Mouse (Mus musculus) lung, embryonic 16.5 days (tissue): ENCODE results near the gene Klhl23. TPM values are rescaled to one million over a fixed set of nuclear protein-coding genes. Genes with fewer than 3 reads are reported as not detected.

Source experiments
- ATAC-seq: fragments of 200-750 bp; cut with Nextera tagmentation; 2 replicates; pipeline ENCODE4 v1.8.0; 2017; ENCODE audit warnings: low read depth, mild to moderate bottlenecking, moderate library complexity
- H3K27ac ChIP-seq: fragments of 300-500 bp; sonication (generic); 2 replicates; pipeline ENCODE4 v1.5.1; 2014; ENCODE audit warnings: mild to moderate bottlenecking, control low read depth, low read length
- H3K27me3 ChIP-seq: fragments of 300-500 bp; sonication (generic); 2 replicates; pipeline ENCODE4 v1.6.1; 2014; ENCODE audit warnings: low read depth, low read length, mixed read lengths; ENCODE audit not compliant: control insufficient read depth, insufficient read depth
- H3K36me3 ChIP-seq: fragments of 300-500 bp; sonication (generic); 2 replicates; pipeline ENCODE4 v1.6.1; 2014; ENCODE audit warnings: low read length; ENCODE audit not compliant: control insufficient read depth, insufficient read depth
- H3K4me1 ChIP-seq: fragments of 300-500 bp; sonication (generic); replicated peaks from 2 replicates; pipeline ENCODE4 v1.6.1; 2014; ENCODE audit warnings: low read length, mixed read lengths; ENCODE audit not compliant: control insufficient read depth, insufficient read depth
- H3K4me2 ChIP-seq: fragments of 300-500 bp; sonication (generic); 2 replicates; pipeline ENCODE4 v1.6.1; 2014; ENCODE audit warnings: low read depth, low read length, control low read depth
- H3K4me3 ChIP-seq: fragments of 300-500 bp; sonication (generic); 2 replicates; pipeline ENCODE4 v1.5.1; 2014; ENCODE audit warnings: mild to moderate bottlenecking, low read length, control low read depth
- H3K9ac ChIP-seq: fragments of 300-500 bp; sonication (generic); 2 replicates; pipeline ENCODE4 v1.6.1; 2014; ENCODE audit warnings: low read length, control low read depth
- H3K9me3 ChIP-seq: fragments of 300-500 bp; sonication (generic); 2 replicates; pipeline ENCODE4 v1.6.1; 2016; ENCODE audit warnings: low read length; ENCODE audit not compliant: control insufficient read depth
- WGBS: fragments of 180-500 bp; shearing (Covaris S2); extraction: QIAGEN DNeasy Blood & Tissue Kit; methylation state at CpG from one replicate; pipeline ENCODE4 v1.1.7; 2014; 5-methylcytosine and 5-hydroxymethylcytosine counted together
- polyA plus RNA-seq: library from polyadenylated mRNA; unstranded; fragments of >200 nt; fragmentation: Nextera tagmentation; extraction: Ambion mirVana; gene quantifications from 2 replicates; pipeline ENCODE4 v1.2.1, GENCODE M21; 2015

The Klhl23 gene
- polyA plus RNA-seq, 1 experiment from 2014 or later = 43.1 TPM

- Histone ChIP-seq H3K9ac (no peak overlapping the region; the same call in 1 of the 2 replicates), H3K9me3 (no peaks in the 10 kb centered on the region), H3K27me3 (no peaks in the 10 kb centered on the region), H3K27ac (peak overlapping the region; percentile 17), H3K4me1 (peaks cover 9% of the 10 kb centered on the region), H3K4me3 (no peak overlapping the region), H3K4me2 (no peak overlapping the region), H3K36me3 (peaks cover 5% of the 10 kb centered on the region; the same call in 1 of the 2 replicates)
- ATAC-seq = no peak
- WGBS = 59% methylated on average over 10 of the region's 10 CpGs
Measured at GRCm38 (mm10) chr2:69825898-69826297, 4.2 kb downstream of the Klhl23 start.

DNA sequence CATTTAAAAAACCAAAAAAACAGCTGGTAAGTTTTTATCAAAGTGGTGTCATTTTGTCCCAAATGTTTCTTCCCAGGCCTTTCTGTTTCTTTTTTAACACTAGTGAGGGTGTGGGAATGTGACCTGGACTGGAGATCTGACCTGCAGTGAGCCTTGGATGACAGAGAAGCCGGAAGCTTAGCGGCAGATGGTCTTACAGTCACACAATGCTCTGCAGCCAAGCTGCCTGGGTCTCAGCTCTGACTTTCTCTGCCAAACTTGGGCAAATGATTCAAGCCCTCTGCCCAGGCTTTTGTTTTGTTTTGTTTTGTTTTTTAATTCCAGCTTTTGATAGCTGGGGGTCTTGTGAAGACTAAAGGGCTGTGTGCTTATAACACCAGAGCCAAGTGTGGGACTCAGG lies 4.6 kb downstream of the Klhl23 start:
- ATAC-seq = no peak
- Histone ChIP-seq H3K4me2 (peak overlapping the region; percentile 15; the same call in 1 of the 2 replicates), H3K27ac (peak overlapping the region; percentile 50), H3K4me1 (peaks cover 8% of the 10 kb centered on the region), H3K9me3 (no peaks in the 10 kb centered on the region), H3K9ac (no peak overlapping the region; the same call in 1 of the 2 replicates), H3K4me3 (no peak overlapping the region), H3K27me3 (no peaks in the 10 kb centered on the region), H3K36me3 (peaks cover 10% of the 10 kb centered on the region)
- 44% methylated on average over 2 of the region's 2 CpGs for WGBS

DNA sequence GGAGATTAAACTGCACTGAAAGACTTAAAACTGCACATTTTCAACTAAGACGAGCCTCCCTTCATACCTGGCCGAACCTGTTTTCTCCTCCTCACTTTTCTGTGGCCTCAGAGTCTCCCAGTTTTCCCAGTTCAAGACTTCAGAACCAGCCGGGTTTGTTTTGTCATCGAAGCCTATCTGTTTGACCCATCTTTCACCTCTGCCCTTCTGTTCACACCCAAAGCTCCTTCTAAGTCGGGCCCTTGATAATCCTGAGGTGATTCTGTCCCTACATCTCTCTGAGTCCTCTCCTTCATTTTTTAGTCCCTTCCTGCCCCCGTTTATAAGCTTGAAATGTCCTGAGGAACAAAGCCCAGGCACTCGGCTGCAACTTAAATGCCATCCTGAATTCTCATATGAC lies 6.3 kb downstream of the Klhl23 start:
- no peaks in the 10 kb centered on the region for H3K9me3 ChIP-seq
- peaks cover 14% of the 10 kb centered on the region for H3K36me3 ChIP-seq
- H3K4me3 ChIP-seq = no peak overlapping the region
- no peak for ATAC-seq
- peaks cover 4% of the 10 kb centered on the region; the same call in 1 of the 2 replicates for H3K4me1 ChIP-seq
- H3K27me3 ChIP-seq = no peaks in the 10 kb centered on the region
- H3K4me2 ChIP-seq = no peak overlapping the region
- H3K9ac ChIP-seq = no peak overlapping the region
- no peak overlapping the region for H3K27ac ChIP-seq
- WGBS = 23% methylated on average over 7 of the region's 7 CpGs

DNA sequence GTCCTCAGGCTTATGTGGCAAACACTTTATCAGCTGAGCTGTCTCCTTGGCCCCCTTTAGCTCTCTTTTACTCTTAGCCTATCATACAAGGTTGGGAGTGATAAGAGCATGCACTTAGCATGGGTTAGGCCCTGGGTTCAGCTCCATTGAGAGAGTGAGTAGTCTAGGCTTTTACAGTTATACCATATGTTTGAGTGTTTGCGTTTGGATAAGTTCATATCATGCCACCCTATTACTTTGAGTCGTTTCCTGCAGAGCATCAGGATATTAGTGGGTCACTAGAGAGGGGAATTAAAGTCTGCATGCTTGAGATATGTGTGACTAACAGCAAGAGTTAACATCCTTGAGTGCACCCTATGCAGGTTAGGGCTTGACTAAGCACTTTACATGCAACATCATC lies 7.9 kb downstream of the Klhl23 start:
- H3K4me3 ChIP-seq = no peak overlapping the region
- no peak overlapping the region for H3K27ac ChIP-seq
- no peaks in the 10 kb centered on the region for H3K9me3 ChIP-seq
- no peaks in the 10 kb centered on the region; the same call in 1 of the 2 replicates for H3K4me1 ChIP-seq
- no peak overlapping the region for H3K4me2 ChIP-seq
- no peak overlapping the region for H3K9ac ChIP-seq
- no peak for ATAC-seq
- WGBS = 67% methylated on average over 2 of the region's 2 CpGs
- H3K27me3 ChIP-seq = no peaks in the 10 kb centered on the region
- H3K36me3 ChIP-seq = peaks cover 22% of the 10 kb centered on the region

GRCm38 (mm10) chr2:69830116-69830515 lies 8.4 kb downstream of the Klhl23 start:
- 88% methylated on average over 8 of the region's 8 CpGs for WGBS
- H3K9me3 ChIP-seq = no peaks in the 10 kb centered on the region
- no peak for ATAC-seq
- peaks cover 24% of the 10 kb centered on the region for H3K36me3 ChIP-seq
- H3K27ac ChIP-seq = no peak overlapping the region
- no peaks in the 10 kb centered on the region; the same call in 1 of the 2 replicates for H3K4me1 ChIP-seq
- no peak overlapping the region for H3K4me2 ChIP-seq
- no peak overlapping the region for H3K9ac ChIP-seq
- H3K27me3 ChIP-seq = no peaks in the 10 kb centered on the region
- no peak overlapping the region for H3K4me3 ChIP-seq

GRCm38 (mm10) chr2:69837244-69837967 lies 15.7 kb downstream of the Klhl23 start:
- Histone ChIP-seq H3K4me1 (no peaks in the 10 kb centered on the region), H3K9me3 (no peaks in the 10 kb centered on the region), H3K9ac (no peak overlapping the region), H3K27ac (no peak overlapping the region), H3K36me3 (peaks cover 13% of the 10 kb centered on the region; the same call in 1 of the 2 replicates), H3K27me3 (no peaks in the 10 kb centered on the region), H3K4me2 (no peak overlapping the region), H3K4me3 (no peak overlapping the region)
- ATAC-seq = no peak
- 74% methylated on average over 7 of the region's 7 CpGs for WGBS

GRCm38 (mm10) chr2:69837996-69838395 lies 16.3 kb downstream of the Klhl23 start:
- Histone ChIP-seq H3K4me2 (no peak overlapping the region), H3K4me3 (no peak overlapping the region), H3K4me1 (no peaks in the 10 kb centered on the region), H3K27ac (no peak overlapping the region), H3K36me3 (peaks cover 10% of the 10 kb centered on the region; the same call in 1 of the 2 replicates), H3K9me3 (no peaks in the 10 kb centered on the region), H3K27me3 (no peaks in the 10 kb centered on the region), H3K9ac (no peak overlapping the region)
- 26% methylated on average over 3 of the region's 3 CpGs for WGBS
- no peak for ATAC-seq

DNA sequence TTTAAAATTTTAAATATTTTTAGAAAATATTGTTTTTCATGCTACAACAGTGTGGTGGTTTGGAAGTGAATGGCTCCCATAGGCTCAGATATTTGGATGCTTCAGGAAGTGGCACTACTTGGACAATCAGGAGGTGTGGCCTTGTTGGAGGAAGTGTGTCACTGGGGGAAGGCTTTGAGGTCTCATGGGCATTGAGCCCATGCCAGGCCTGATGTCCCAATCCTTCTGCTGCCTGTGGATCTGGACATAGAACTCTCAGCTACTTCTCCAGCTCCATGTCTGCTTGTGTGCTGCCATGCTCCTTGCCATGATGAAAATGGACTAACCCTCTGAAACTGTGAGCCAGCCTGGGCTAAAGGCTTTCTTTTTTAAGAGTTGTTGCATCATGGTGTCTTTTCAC lies 17.0 kb downstream of the Klhl23 start:
- Histone ChIP-seq H3K27me3 (no peaks in the 10 kb centered on the region), H3K9ac (no peak overlapping the region), H3K36me3 (peaks cover 7% of the 10 kb centered on the region; the same call in 1 of the 2 replicates), H3K4me1 (no peaks in the 10 kb centered on the region), H3K4me2 (no peak overlapping the region), H3K4me3 (no peak overlapping the region), H3K9me3 (no peaks in the 10 kb centered on the region), H3K27ac (no peak overlapping the region)
- ATAC-seq = no peak

- ATAC-seq = no peak
- WGBS = 33% methylated on average over 6 of the region's 6 CpGs
Measured at GRCm38 (mm10) chr2:69840261-69840660, 18.5 kb downstream of the Klhl23 start.

More at GRCm38 (mm10) chr2:69840261-69840660, 18.5 kb downstream of the Klhl23 start:
- Histone ChIP-seq H3K4me2 (no peak overlapping the region), H3K9ac (no peak overlapping the region), H3K27ac (no peak overlapping the region), H3K4me1 (no peaks in the 10 kb centered on the region), H3K36me3 (no peaks in the 10 kb centered on the region), H3K27me3 (no peaks in the 10 kb centered on the region), H3K4me3 (no peak overlapping the region), H3K9me3 (no peaks in the 10 kb centered on the region)
